Mouse (Mus musculus): Measurements from ENCODE around the gene Gpr12. TPM values are rescaled to one million over a fixed set of nuclear protein-coding genes. Genes with fewer than 3 reads are reported as not detected.
"Not testable (repeated sequence)": the region's sequence is repeated elsewhere in the genome, so short reads cannot be mapped to it uniquely, and the experiment has no call there.

Gpr12 gene
- total RNA-seq, 2 experiments from 2014 or later: not detected

GRCm38 (mm10) chr5:146591636-146592035 is 6.6 kb upstream of the Gpr12 start:
- intact Hi-C loops (cut with DNase I; ENCODE audit: low total_unique reads): no loop called here
- DNase-seq: no peak

DNA sequence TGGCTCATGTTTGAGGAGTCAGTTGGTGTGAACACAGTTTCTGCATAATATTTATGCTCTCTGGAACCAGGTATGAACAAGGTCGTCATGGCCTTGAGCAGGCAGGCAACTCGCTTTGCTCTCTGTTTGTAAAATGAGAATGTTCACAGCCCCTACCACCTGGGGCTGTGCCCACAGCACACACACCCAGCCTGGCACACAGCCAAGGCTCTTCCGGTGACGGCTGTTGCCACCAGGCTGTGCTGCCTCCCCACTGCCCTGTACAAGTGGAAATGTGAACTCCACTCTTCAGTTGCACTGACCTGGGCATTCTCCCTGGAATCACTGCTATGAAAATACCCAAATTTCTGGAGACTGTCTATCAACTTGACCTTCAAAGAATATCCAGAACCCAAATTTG is 5.9 kb upstream of the Gpr12 start:
- no peak for DNase-seq
- intact Hi-C loops (cut with DNase I; ENCODE audit: low total_unique reads): no loop called here

- intact Hi-C loops (cut with DNase I; ENCODE audit: low total_unique reads): no loop called here
- DNase-seq: no peak
Measured at GRCm38 (mm10) chr5:146586357-146587070, 1.5 kb upstream of the Gpr12 start.

GRCm38 (mm10) chr5:146585307-146585651 is 240 bp upstream of the Gpr12 start:
- intact Hi-C loops (cut with DNase I; ENCODE audit: low total_unique reads): no loop called here
- DNase-seq: no peak

DNA sequence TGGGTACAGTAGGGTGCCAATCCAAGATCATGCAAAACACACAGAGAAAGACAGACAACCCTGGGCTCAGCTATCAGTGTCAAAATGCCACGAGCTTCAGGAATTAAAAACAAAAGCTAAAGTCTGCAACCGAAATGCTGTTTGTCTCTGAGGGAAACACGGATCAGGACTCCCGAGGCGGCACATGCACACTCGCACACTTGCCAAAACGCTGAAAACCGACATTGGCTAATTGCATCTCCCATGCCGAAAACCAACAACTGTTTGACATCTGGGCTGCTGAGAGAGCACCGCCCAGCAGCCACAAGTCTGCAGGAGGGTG is 922 bp downstream of the Gpr12 start:
- intact Hi-C loops (cut with DNase I; ENCODE audit: low total_unique reads): no loop called here
- no peak for DNase-seq

- no peak for DNase-seq
- intact Hi-C loops (cut with DNase I; ENCODE audit: low total_unique reads): no loop called here
Measured at GRCm38 (mm10) chr5:146576668-146577067, 8.4 kb downstream of the Gpr12 start.

GRCm38 (mm10) chr5:146572735-146573042 is 12.3 kb downstream of the Gpr12 start:
- DNase-seq; intact Hi-C loops (cut with DNase I; ENCODE audit: low total_unique reads): not testable (repeated sequence)

DNA sequence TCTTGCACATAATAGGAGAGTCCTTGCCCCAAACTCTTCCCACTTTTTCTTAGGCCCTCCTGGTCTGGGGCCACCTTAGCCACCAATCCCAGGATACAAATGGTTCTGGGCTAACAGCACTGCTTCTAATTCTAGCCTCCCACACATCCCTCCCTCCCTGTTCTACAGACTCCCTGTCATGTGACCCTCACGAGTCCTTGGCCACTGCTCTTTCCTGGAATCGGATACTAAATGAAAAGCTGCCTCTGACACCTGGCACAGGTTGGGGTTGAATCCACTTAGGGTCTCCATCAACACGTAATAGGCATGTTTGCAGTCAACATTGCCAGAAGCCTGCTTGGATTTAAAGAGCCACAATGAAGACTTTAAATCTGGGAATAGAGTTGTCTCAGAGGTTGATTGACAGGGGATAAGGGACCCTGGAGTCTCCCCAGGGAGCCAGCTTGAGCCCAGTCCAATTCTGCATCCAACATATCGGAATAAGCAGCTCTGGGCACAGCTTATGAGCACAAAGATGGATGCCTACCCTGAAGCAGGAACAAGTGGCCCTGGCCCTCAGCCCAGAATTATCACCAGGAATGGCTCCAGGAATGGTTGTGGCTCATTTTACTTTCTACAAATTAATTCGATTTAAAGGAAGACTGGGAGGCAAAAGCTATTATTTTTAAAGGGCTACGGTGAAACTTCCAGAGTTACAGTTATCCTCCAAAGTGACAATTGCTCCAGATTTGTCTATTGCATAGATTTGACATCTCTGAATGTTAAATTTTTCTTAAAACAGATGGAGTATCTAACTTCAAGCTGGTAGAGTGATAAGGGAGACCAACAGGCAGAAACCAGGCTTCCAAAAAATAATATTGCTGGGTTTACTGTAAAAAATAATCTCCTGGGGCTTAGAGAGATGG is 13.0 kb downstream of the Gpr12 start:
- not testable (repeated sequence) for DNase-seq

GRCm38 (mm10) chr5:146570179-146570578 is 14.9 kb downstream of the Gpr12 start:
- intact Hi-C loops (cut with DNase I; ENCODE audit: low total_unique reads): not testable (repeated sequence)

More for the DNA sequence above, 13.0 kb downstream of the Gpr12 start:
- intact Hi-C loops (cut with DNase I; ENCODE audit: low total_unique reads): not testable (repeated sequence)

DNA sequence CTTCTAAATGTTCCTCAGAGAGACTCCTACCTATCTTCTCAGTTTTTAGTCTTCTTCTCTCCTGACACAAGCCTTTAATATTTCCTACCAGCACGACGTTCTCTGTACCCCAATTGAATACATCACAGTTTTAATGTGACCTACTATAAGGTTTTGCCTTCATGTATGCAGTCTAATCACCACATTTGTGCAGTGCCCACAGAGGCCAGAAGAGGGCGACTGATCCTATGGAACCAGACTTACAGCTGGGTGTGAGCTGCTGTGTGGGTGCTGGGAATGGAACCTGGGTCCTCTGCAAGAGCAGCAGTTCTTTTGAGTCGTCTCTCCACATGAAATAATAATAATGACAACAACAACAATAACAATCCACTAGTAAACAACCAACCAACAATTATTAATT is 18.0 kb downstream of the Gpr12 start:
- DNase-seq: no peak
- intact Hi-C loops (cut with DNase I; ENCODE audit: low total_unique reads): no loop called here

More at GRCm38 (mm10) chr5:146570179-146570578, 14.9 kb downstream of the Gpr12 start:
- DNase-seq: not testable (repeated sequence)

GRCm38 (mm10) chr5:146564259-146564658 is 20.8 kb downstream of the Gpr12 start:
- intact Hi-C loops (cut with DNase I; ENCODE audit: low total_unique reads): no loop called here
- no peak for DNase-seq

DNA sequence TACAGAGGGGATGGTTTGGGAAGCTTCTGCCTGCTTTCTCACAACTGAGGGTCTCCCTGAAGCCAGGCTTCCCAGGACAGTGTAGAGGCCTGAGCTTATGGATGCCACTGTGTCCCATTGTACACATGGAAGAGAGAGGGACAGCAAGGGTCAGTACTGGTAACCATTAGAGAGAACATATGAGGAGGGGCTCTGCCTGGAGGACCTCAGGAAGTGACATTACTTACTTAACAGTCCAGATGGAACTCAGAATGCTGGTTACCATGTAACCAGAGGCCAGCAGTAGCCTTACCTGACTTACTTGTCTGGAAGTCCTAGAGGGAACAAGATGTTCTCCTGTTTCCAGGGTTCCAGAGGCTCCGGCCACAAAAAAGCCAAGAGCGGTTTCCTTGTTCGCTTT is 29.2 kb downstream of the Gpr12 start, which contains the start of gene Gm3415:
Gene Gm3415 (plus strand): TSS at position 301 of the 400 bp plus-strand sequence.
- intact Hi-C loops (cut with DNase I; ENCODE audit: low total_unique reads); DNase-seq: not testable (repeated sequence)

DNA sequence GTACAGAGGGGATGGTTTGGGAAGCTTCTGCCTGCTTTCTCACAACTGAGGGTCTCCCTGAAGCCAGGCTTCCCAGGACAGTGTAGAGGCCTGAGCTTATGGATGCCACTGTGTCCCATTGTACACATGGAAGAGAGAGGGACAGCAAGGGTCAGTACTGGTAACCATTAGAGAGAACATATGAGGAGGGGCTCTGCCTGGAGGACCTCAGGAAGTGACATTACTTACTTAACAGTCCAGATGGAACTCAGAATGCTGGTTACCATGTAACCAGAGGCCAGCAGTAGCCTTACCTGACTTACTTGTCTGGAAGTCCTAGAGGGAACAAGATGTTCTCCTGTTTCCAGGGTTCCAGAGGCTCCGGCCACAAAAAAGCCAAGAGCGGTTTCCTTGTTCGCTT is 47.7 kb downstream of the Gpr12 start, which contains the start of gene Gm3409:
Gene Gm3409 (plus strand): TSS at position 301 of the 400 bp plus-strand sequence.
- DNase-seq; intact Hi-C loops (cut with DNase I; ENCODE audit: low total_unique reads): not testable (repeated sequence)

Other genes with a start within 250 kb of the Gpr12 start
- 1 to 10 TPM; 1.2 TPM for gene Wasf3, start 200.3 kb downstream of the Gpr12 start, total RNA-seq (2021)
- gene Gm6408, start 103.3 kb downstream of the Gpr12 start, total RNA-seq (2021): not detected
- not detected for gene Gm6370, start 93.9 kb downstream of the Gpr12 start, total RNA-seq (2021)
- gene 4930449I24Rik, start 82.8 kb downstream of the Gpr12 start, total RNA-seq (2021): not detected
- gene Gm3402, start 71.1 kb downstream of the Gpr12 start, total RNA-seq (2021): not detected
- gene Gm3404, start 59.4 kb downstream of the Gpr12 start, total RNA-seq (2021): not detected
- gene Gm3409, start 47.6 kb downstream of the Gpr12 start, total RNA-seq (2021): not detected
- not detected for gene Gm3415, start 29.1 kb downstream of the Gpr12 start, total RNA-seq (2021)
- gene Usp12, start 209.8 kb upstream of the Gpr12 start, total RNA-seq (2021): 10 to 100 TPM; 13.8 to 15.7 TPM
- gene Rpl21, start 247.7 kb upstream of the Gpr12 start, total RNA-seq (2021): 100 to 1,000 TPM; 184 to 212 TPM